Mouse (Mus musculus): Measurements from ENCODE around the gene Cacng8.

Gene Cacng8

GRCm38 (mm10) chr7:3432066-3432465 is 41.6 kb downstream of the Cacng8 start:
- DNase-seq (ENCODE audit: low spot score), result no peak

- no peak for DNase-seq (ENCODE audit: low spot score)
Observed at GRCm38 (mm10) chr7:3437941-3438340, 47.5 kb downstream of the Cacng8 start.

- DNase-seq (ENCODE audit: low spot score), result no peak
Observed at GRCm38 (mm10) chr7:3439984-3440383, 49.5 kb downstream of the Cacng8 start.

- no peak for DNase-seq (ENCODE audit: low spot score)
Observed at GRCm38 (mm10) chr7:3440526-3440925, 50.0 kb downstream of the Cacng8 start.

- DNase-seq (ENCODE audit: low spot score), result no peak
Observed at GRCm38 (mm10) chr7:3442476-3443062, 52.1 kb downstream of the Cacng8 start.

GRCm38 (mm10) chr7:3444678-3445077 is 54.2 kb downstream of the Cacng8 start:
- DNase-seq (ENCODE audit: low spot score), result no peak

- DNase-seq (ENCODE audit: low spot score), result no peak
Observed at GRCm38 (mm10) chr7:3446584-3446983, 56.1 kb downstream of the Cacng8 start.

- DNase-seq (ENCODE audit: low spot score), result no peak
Observed at GRCm38 (mm10) chr7:3447026-3447425, 56.5 kb downstream of the Cacng8 start.

- peak; percentile 69 for DNase-seq (ENCODE audit: low spot score)
Observed at GRCm38 (mm10) chr7:3448737-3449454, 58.4 kb downstream of the Cacng8 start.

- no peak for DNase-seq (ENCODE audit: low spot score)
Observed at GRCm38 (mm10) chr7:3450671-3451070, 60.2 kb downstream of the Cacng8 start.

- no peak for DNase-seq (ENCODE audit: low spot score)
Observed at GRCm38 (mm10) chr7:3451161-3451560, 60.7 kb downstream of the Cacng8 start.

GRCm38 (mm10) chr7:3452821-3453485 is 62.5 kb downstream of the Cacng8 start:
- DNase-seq (ENCODE audit: low spot score), result no peak

- DNase-seq (ENCODE audit: low spot score), result no peak
Observed at GRCm38 (mm10) chr7:3453486-3454183, 63.2 kb downstream of the Cacng8 start.

- DNase-seq (ENCODE audit: low spot score), result no peak
Observed at GRCm38 (mm10) chr7:3457111-3457840, 66.8 kb downstream of the Cacng8 start.

GRCm38 (mm10) chr7:3457841-3458217 is 67.3 kb downstream of the Cacng8 start:
- DNase-seq (ENCODE audit: low spot score), result no peak

- DNase-seq (ENCODE audit: low spot score), result no peak
Observed at GRCm38 (mm10) chr7:3460261-3460660, 69.8 kb downstream of the Cacng8 start.

- no peak for DNase-seq (ENCODE audit: low spot score)
Observed at GRCm38 (mm10) chr7:3463306-3463705, 72.8 kb downstream of the Cacng8 start.

All from urinary bladder, postnatal 14 days (tissue).